Mouse (Mus musculus): ENCODE measurements around the gene Car2. TPM values are rescaled to one million over a fixed set of nuclear protein-coding genes. Genes with fewer than 3 reads are reported as not detected.

Gene Car2
- 74.6 TPM for polyA plus RNA-seq (2014; fragmentation: Illumina TruSeq; extraction: RNeasy Lipid Tissue Mini Kit (QIAGEN cat#74804); ENCODE audit: insufficient read depth, low read depth, low replicate concordance)

GRCm38 (mm10) chr3:14886102-14887098 lies at the start of gene Car2:
TSS of gene Car2 (plus strand) at chr3:14886273.

GRCm38 (mm10) chr3:14863022-14863711 lies 22.9 kb upstream of the Car2 start, which contains the start of gene Car3:
TSS of gene Car3 (plus strand) at chr3:14863512.

Other genes with a start within 250 kb of the Car2 start
- gene Car13, start 244.5 kb upstream of the Car2 start, polyA plus RNA-seq (2014; fragmentation: Illumina TruSeq; extraction: RNeasy Lipid Tissue Mini Kit (QIAGEN cat#74804); ENCODE audit: insufficient read depth, low read depth, low replicate concordance) = 3.3 TPM
- gene Car1, start 77.9 kb upstream of the Car2 start, polyA plus RNA-seq (2014; fragmentation: Illumina TruSeq; extraction: RNeasy Lipid Tissue Mini Kit (QIAGEN cat#74804); ENCODE audit: insufficient read depth, low read depth, low replicate concordance) = not detected
- 213 TPM for gene Car3, start 22.8 kb upstream of the Car2 start, polyA plus RNA-seq (2014; fragmentation: Illumina TruSeq; extraction: RNeasy Lipid Tissue Mini Kit (QIAGEN cat#74804); ENCODE audit: insufficient read depth, low read depth, low replicate concordance)

Data from lung, adult 10 weeks (tissue).